Mouse (Mus musculus): ENCODE measurements around the gene Dffa. TPM values are rescaled to one million over a fixed set of nuclear protein-coding genes. Genes with fewer than 3 reads are reported as not detected.

Dffa gene
- total and polyA plus RNA-seq, 3 experiments: 23.4 to 44.8 (median 26.8) TPM

DNA sequence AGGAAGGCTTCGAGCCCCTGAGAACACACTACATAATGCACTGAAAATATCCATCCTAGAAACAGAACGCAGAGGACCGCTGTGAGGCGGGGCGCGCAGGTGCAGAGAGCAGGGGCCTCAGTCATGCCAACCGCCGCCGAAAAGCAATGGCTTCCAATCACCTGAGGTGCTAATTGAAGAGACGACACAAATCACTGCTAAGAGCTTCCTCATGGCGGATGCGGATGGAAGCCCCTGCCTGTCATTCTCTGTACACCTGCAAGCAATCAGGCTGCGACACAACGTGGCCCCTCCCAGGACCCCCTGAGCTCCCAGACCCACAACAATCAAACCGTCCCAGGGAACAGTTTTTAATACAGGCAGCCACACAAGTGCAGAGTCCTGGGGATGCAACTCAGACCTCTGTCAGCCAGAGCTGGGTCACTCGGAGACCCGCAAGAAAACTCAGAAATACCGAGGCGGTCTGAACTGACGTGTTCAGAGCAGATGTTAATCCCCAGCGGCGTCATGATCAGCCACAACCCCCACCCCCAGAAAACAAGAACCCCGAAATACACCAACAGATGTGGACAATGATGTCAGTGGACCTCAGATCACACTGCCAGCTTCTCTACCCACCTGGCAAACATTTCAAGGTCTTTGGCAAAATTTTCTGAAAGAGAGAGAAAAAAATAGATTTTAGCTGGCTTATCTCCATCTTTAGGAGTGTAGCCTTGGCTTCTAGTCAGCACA lies 27.2 kb downstream of the Dffa start (continued):
- TF ChIP-seq ELF1 (IDR thresholded peaks at IDR 0.05; ENCODE audit: low read depth, low read length) (no peak), IRF4 (IDR thresholded peaks at IDR 0.05; ENCODE audit: low read depth, low read length) (no peak), MAZ (IDR thresholded peaks at IDR 0.05; ENCODE audit: low read depth, low read length) (0 out of 2 replicates have a peak, but pooled peaks have one; percentile 64), MYC (IDR thresholded peaks at IDR 0.05; ENCODE audit: low read depth, low read length) (no peak), USF1 (IDR thresholded peaks at IDR 0.05; ENCODE audit: low read depth, low read length) (no peak), CHD1 (IDR thresholded peaks at IDR 0.05; ENCODE audit: low read depth, low read length) (no peak), RAD21 (IDR thresholded peaks at IDR 0.05; ENCODE audit: low read depth, low read length) (no peak), BHLHE40 (IDR thresholded peaks at IDR 0.05; ENCODE audit: low read depth, low read length) (0 out of 2 replicates have a peak, but pooled peaks have one; percentile 56), HCFC1 (IDR thresholded peaks at IDR 0.05; ENCODE audit: low read depth, low read length) (no peak), ZNF384 (IDR thresholded peaks at IDR 0.05; ENCODE audit: low read depth, low read length) (peak; percentile 20; the same call in 1 of the 2 replicates), UBTF (IDR thresholded peaks at IDR 0.05; ENCODE audit: low read depth, low read length) (no peak)

GRCm38 (mm10) chr4:149131789-149132565 lies 28.0 kb downstream of the Dffa start:
- in situ Hi-C loops (cut with MboI; ENCODE audit: low pct_ligation_motif_present, low pct_unique_long_range_greater_than_20kb, low sequenced_read_pairs): no loop called here
- no peaks in the 10 kb centered on the region for H3K9me3 ChIP-seq (replicated peaks; ENCODE audit: low read length)
- H3K4me3 ChIP-seq (replicated peaks in 1 of 3; ENCODE audit: low read depth in 2 of 3, low read length in 2 of 3, poor library complexity in 1 of 3): peak overlapping the region in 2 of 3 experiments; percentile 30 to 34
- DNase-seq (ENCODE audit: extremely low read depth): peak; percentile 78
- H3K36me3 ChIP-seq (replicated peaks in 1 of 2; ENCODE audit: control insufficient read depth in 1 of 2, insufficient read depth in 1 of 2, low read length in 1 of 2): peaks cover 15 to 48% of the 10 kb centered on the region in 2 experiments
- no peaks in the 10 kb centered on the region for H3K27me3 ChIP-seq (replicated peaks)
- H3K4me1 ChIP-seq (ENCODE audit: control insufficient read depth in 1 of 2, insufficient read depth in 2 of 2): peaks cover 9 to 62% of the 10 kb centered on the region in 2 experiments
- no peak overlapping the region for H3K9ac ChIP-seq (ENCODE audit: insufficient read depth, low read depth)
- H3K79me2 ChIP-seq (replicated peaks; ENCODE audit: control insufficient read depth, extremely low read depth, insufficient read depth, poor library complexity, severe bottlenecking): 0 out of 2 replicates have a peak, but pooled peaks cover 5% of the 10 kb centered on the region
- TF ChIP-seq MYC (IDR thresholded peaks at IDR 0.05; ENCODE audit: low read depth, low read length) (no peak), MXI1 (IDR thresholded peaks at IDR 0.05; ENCODE audit: low read depth, low read length) (0 out of 2 replicates have a peak, but pooled peaks have one; percentile 12), TCF12 (IDR thresholded peaks at IDR 0.05; ENCODE audit: low read depth, low read length) (peak; percentile 69), POLR2A (IDR thresholded peaks at IDR 0.05; ENCODE audit: low read depth, low read length) (no peak), ETS1 (conservative IDR thresholded peaks at IDR 0.05; ENCODE audit: low read depth, low read length) (peak; percentile 49), MAZ (IDR thresholded peaks at IDR 0.05; ENCODE audit: low read depth, low read length) (no peak), TBP (conservative IDR thresholded peaks at IDR 0.05; ENCODE audit: low read depth, low read length) (0 out of 2 replicates have a peak, but pooled peaks have one; percentile 37), RCOR1 (conservative IDR thresholded peaks at IDR 0.05; ENCODE audit: low read depth, low read length) (no peak), MAX (IDR thresholded peaks at IDR 0.05; ENCODE audit: low read length) (peak; percentile 21; the same call in 1 of the 2 replicates), ZC3H11A (IDR thresholded peaks at IDR 0.05; ENCODE audit: low read depth, low read length) (no peak), EP300 (IDR thresholded peaks at IDR 0.05; ENCODE audit: low read length) (peak; percentile 34; the same call in 1 of the 2 replicates), MEF2A (IDR thresholded peaks at IDR 0.05; ENCODE audit: borderline replicate concordance, low read depth, low read length) (0 out of 2 replicates have a peak, but pooled peaks have one; percentile 2), NELFE (IDR thresholded peaks at IDR 0.05; ENCODE audit: low read depth, low read length) (no peak), BHLHE40 (IDR thresholded peaks at IDR 0.05; ENCODE audit: low read depth, low read length) (peak; percentile 70)
- H3K27ac ChIP-seq (ENCODE audit: insufficient read depth, low read depth): peak overlapping the region; percentile 90
- dilution Hi-C loops (cut with MboI; ENCODE audit: extremely low pct_ligation_motif_present, extremely low pct_unique_long_range_greater_than_20kb, low sequenced_read_pairs): no loop called here
- H3K4me2 ChIP-seq (ENCODE audit: insufficient read depth, low read depth, poor library complexity, severe bottlenecking): peak overlapping the region; percentile 44; the same call in 1 of the 2 replicates

All from CH12.LX (cell line).